Mouse (Mus musculus): ENCODE measurements at regions not wholly inside any gene's neighbourhood (a gene's known extent, or its start where the extent isn't known, plus 50 kb on each side); places are given as distances from the start of the nearest gene placed in this dataset.
"Not testable (repeated sequence)": the region's sequence is repeated elsewhere in the genome, so short reads cannot be mapped to it uniquely, and the experiment has no call there.

DNA sequence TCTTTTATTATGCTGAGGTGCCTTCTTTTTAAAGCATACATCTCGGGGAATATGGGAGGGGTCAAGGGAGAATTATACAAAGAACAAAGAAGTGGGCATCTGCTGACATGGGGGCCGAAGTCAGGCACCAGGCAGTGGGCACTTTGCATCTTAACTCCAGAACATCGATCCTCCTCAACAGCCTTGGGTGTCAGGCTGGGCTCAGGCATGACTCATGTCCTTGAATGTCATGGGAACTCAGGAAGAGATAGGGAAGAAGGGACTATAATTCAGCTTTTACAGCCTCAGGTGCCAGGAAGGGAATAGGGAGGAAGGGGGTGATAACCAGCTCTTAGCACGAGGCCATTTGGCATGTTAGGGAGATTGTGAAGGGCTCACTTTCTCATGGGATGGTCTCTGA is 85.6 kb upstream of the Ptprz1 start:
- ATAC-seq (ENCODE audit: insufficient read depth, low FRiP score); H3K4me2 ChIP-seq (ENCODE audit: low read depth, low read length): not testable (repeated sequence)
- WGBS: 48% methylated on average over 4 of the region's 4 CpGs

GRCm38 (mm10) chr6:22791801-22792200 is 83.5 kb upstream of the Ptprz1 start:
- Histone ChIP-seq H3K27ac (ENCODE audit: low read length) (no peak overlapping the region), H3K9me3 (replicated peaks; ENCODE audit: control insufficient read depth, low read length) (no peaks in the 10 kb centered on the region)

More for the DNA sequence above, 85.6 kb upstream of the Ptprz1 start:
- H3K36me3 ChIP-seq (ENCODE audit: control insufficient read depth, insufficient read depth, low read length); H3K4me1 ChIP-seq (ENCODE audit: control insufficient read depth, insufficient read depth, low read length); H3K9me3 ChIP-seq (replicated peaks; ENCODE audit: control insufficient read depth, low read length); H3K27ac ChIP-seq (ENCODE audit: low read length); H3K27me3 ChIP-seq (ENCODE audit: control insufficient read depth, insufficient read depth, low read length); H3K4me3 ChIP-seq (replicated peaks; ENCODE audit: low read length); H3K9ac ChIP-seq (ENCODE audit: low read length): not testable (repeated sequence)

GRCm38 (mm10) chr6:22792601-22793000 is 82.7 kb upstream of the Ptprz1 start:
- 71% methylated on average over 3 of the region's 3 CpGs for WGBS
- H3K4me1 ChIP-seq (ENCODE audit: control insufficient read depth, insufficient read depth, low read length): no peaks in the 10 kb centered on the region
- H3K9me3 ChIP-seq (replicated peaks; ENCODE audit: control insufficient read depth, low read length): no peaks in the 10 kb centered on the region
- no peak overlapping the region for H3K27ac ChIP-seq (ENCODE audit: low read length)
- no peak for ATAC-seq (ENCODE audit: insufficient read depth, low FRiP score)
- no peak overlapping the region for H3K4me3 ChIP-seq (replicated peaks; ENCODE audit: low read length)
- H3K36me3 ChIP-seq (ENCODE audit: control insufficient read depth, insufficient read depth, low read length): no peaks in the 10 kb centered on the region
- no peaks in the 10 kb centered on the region for H3K27me3 ChIP-seq (ENCODE audit: control insufficient read depth, insufficient read depth, low read length)
- no peak overlapping the region for H3K9ac ChIP-seq (ENCODE audit: low read length)
- no peak overlapping the region for H3K4me2 ChIP-seq (ENCODE audit: low read depth, low read length)

More at GRCm38 (mm10) chr6:22791801-22792200, 83.5 kb upstream of the Ptprz1 start:
- H3K9ac ChIP-seq (ENCODE audit: low read length): no peak overlapping the region
- ATAC-seq (ENCODE audit: insufficient read depth, low FRiP score): no peak
- no peak overlapping the region for H3K4me2 ChIP-seq (ENCODE audit: low read depth, low read length)
- H3K27me3 ChIP-seq (ENCODE audit: control insufficient read depth, insufficient read depth, low read length): no peaks in the 10 kb centered on the region
- 90% methylated on average over 4 of the region's 4 CpGs for WGBS
- H3K36me3 ChIP-seq (ENCODE audit: control insufficient read depth, insufficient read depth, low read length): no peaks in the 10 kb centered on the region
- no peaks in the 10 kb centered on the region for H3K4me1 ChIP-seq (ENCODE audit: control insufficient read depth, insufficient read depth, low read length)
- no peak overlapping the region for H3K4me3 ChIP-seq (replicated peaks; ENCODE audit: low read length)

DNA sequence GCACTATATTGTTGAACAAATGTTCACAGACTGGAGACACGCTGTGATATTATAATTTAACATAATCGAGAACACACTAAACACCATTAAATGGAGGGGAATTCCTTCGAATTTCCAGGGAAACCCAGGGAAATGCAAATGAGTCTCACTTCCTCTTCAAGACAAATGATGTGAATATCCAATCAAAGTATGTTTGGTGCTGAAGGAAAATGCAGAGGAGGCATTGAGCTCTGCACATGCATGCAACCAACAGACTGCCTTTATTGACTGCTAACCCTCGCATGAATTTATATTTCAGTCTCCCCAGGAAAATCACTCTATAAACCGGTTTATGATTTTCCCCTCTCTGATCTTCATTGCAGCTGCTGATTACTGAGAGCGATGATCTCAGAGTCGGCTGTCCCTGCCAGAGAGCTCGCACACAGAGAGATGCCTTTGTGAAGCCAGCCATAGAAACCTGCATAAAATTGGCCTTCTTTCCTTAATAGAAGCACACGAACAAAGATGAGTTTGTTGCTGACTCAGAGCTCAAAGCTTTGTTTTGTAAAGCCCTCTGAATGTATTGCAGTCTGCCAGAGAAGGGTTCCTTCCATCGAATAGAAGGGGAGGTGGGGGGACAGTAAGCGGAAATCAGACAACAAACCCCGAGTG is 81.1 kb upstream of the Ptprz1 start:
- Histone ChIP-seq H3K27me3 (ENCODE audit: control insufficient read depth, insufficient read depth, low read length) (no peaks in the 10 kb centered on the region), H3K9me3 (replicated peaks; ENCODE audit: control insufficient read depth, low read length) (no peaks in the 10 kb centered on the region), H3K4me3 (replicated peaks; ENCODE audit: low read length) (no peak overlapping the region), H3K9ac (ENCODE audit: low read length) (no peak overlapping the region), H3K27ac (ENCODE audit: low read length) (no peak overlapping the region), H3K36me3 (ENCODE audit: control insufficient read depth, insufficient read depth, low read length) (no peaks in the 10 kb centered on the region), H3K4me1 (ENCODE audit: control insufficient read depth, insufficient read depth, low read length) (no peaks in the 10 kb centered on the region), H3K4me2 (ENCODE audit: low read depth, low read length) (no peak overlapping the region)
- peak; percentile 17; the same call in 1 of the 2 replicates for ATAC-seq (ENCODE audit: insufficient read depth, low FRiP score)
- 60% methylated on average over 12 of the region's 12 CpGs for WGBS

DNA sequence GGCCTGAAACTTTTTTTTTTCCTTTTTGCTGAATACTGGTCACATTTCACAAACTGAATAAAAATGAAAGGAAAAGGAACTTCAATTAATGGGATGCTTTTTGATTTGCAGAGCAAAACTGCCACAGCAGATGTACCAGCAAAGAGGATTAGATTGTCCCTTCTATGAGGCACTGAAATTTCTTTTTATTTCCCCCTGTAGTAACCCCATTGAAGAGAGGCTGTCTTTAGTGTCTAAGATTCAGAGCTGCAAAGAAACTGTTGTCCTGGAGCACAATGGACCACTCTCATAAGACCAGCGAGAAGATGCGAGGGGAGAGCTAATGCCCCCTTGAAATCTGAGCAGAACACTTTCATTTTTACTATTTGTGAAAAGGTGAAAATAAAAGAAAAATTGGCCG is 80.5 kb upstream of the Ptprz1 start:
- no peaks in the 10 kb centered on the region for H3K9me3 ChIP-seq (replicated peaks; ENCODE audit: control insufficient read depth, low read length)
- no peaks in the 10 kb centered on the region for H3K36me3 ChIP-seq (ENCODE audit: control insufficient read depth, insufficient read depth, low read length)
- WGBS: 85% methylated on average over 3 of the region's 3 CpGs
- ATAC-seq (ENCODE audit: insufficient read depth, low FRiP score): no peak
- H3K9ac ChIP-seq (ENCODE audit: low read length): no peak overlapping the region
- H3K27ac ChIP-seq (ENCODE audit: low read length): no peak overlapping the region
- no peaks in the 10 kb centered on the region for H3K4me1 ChIP-seq (ENCODE audit: control insufficient read depth, insufficient read depth, low read length)
- no peak overlapping the region for H3K4me3 ChIP-seq (replicated peaks; ENCODE audit: low read length)
- H3K27me3 ChIP-seq (ENCODE audit: control insufficient read depth, insufficient read depth, low read length): no peaks in the 10 kb centered on the region
- no peak overlapping the region for H3K4me2 ChIP-seq (ENCODE audit: low read depth, low read length)

DNA sequence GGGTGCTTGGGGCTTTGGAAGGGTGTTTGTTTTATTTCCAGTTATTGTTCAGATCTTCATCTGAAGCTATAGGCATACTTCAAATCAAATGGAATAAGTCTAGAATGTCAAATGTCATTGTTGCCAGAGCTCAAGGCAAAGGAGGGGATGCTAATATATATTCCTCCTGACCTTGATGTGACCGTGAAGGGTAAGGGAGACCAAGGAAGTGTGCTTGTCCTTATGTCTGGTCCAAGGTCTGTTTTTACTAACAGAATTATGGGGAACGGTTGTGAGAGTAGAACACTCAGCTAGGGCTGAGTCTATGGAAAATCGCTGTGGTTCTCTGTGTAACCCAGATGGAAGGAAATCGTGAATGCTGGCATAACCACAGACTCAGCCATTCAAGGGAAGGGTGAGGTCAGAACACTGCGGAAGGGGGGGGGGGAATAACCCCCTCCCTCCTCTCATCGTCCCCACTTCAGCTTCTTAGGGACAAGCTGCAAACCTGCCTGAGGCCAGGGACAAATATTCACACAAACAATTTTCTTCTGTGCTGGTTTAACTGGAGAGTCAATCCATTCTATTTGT is 79.9 kb upstream of the Ptprz1 start:
- Histone ChIP-seq H3K9me3 (replicated peaks; ENCODE audit: control insufficient read depth, low read length) (no peaks in the 10 kb centered on the region), H3K4me2 (ENCODE audit: low read depth, low read length) (no peak overlapping the region), H3K4me1 (ENCODE audit: control insufficient read depth, insufficient read depth, low read length) (no peaks in the 10 kb centered on the region), H3K4me3 (replicated peaks; ENCODE audit: low read length) (no peak overlapping the region), H3K27ac (ENCODE audit: low read length) (no peak overlapping the region), H3K9ac (ENCODE audit: low read length) (no peak overlapping the region), H3K36me3 (ENCODE audit: control insufficient read depth, insufficient read depth, low read length) (no peaks in the 10 kb centered on the region), H3K27me3 (ENCODE audit: control insufficient read depth, insufficient read depth, low read length) (no peaks in the 10 kb centered on the region)
- ATAC-seq (ENCODE audit: insufficient read depth, low FRiP score): peak; percentile 29; the same call in 1 of the 2 replicates
- WGBS: 72% methylated on average over 6 of the region's 6 CpGs

GRCm38 (mm10) chr6:22801908-22802307 is 73.4 kb upstream of the Ptprz1 start:
- Histone ChIP-seq H3K9ac (ENCODE audit: low read length) (no peak overlapping the region), H3K27me3 (ENCODE audit: control insufficient read depth, insufficient read depth, low read length) (no peaks in the 10 kb centered on the region), H3K36me3 (ENCODE audit: control insufficient read depth, insufficient read depth, low read length) (no peaks in the 10 kb centered on the region), H3K4me1 (ENCODE audit: control insufficient read depth, insufficient read depth, low read length) (no peaks in the 10 kb centered on the region), H3K9me3 (replicated peaks; ENCODE audit: control insufficient read depth, low read length) (no peaks in the 10 kb centered on the region), H3K4me2 (ENCODE audit: low read depth, low read length) (no peak overlapping the region), H3K27ac (ENCODE audit: low read length) (no peak overlapping the region), H3K4me3 (replicated peaks; ENCODE audit: low read length) (no peak overlapping the region)
- ATAC-seq (ENCODE audit: insufficient read depth, low FRiP score): no peak
- 63% methylated on average over 3 of the region's 3 CpGs for WGBS

- H3K9me3 ChIP-seq (replicated peaks; ENCODE audit: control insufficient read depth, low read length): no peaks in the 10 kb centered on the region
- H3K4me1 ChIP-seq (ENCODE audit: control insufficient read depth, insufficient read depth, low read length): no peaks in the 10 kb centered on the region
- WGBS: 56% methylated on average over 12 of the region's 12 CpGs
- H3K27ac ChIP-seq (ENCODE audit: low read length): no peak overlapping the region
- H3K9ac ChIP-seq (ENCODE audit: low read length): no peak overlapping the region
- no peaks in the 10 kb centered on the region for H3K27me3 ChIP-seq (ENCODE audit: control insufficient read depth, insufficient read depth, low read length)
- no peak overlapping the region for H3K4me2 ChIP-seq (ENCODE audit: low read depth, low read length)
- no peaks in the 10 kb centered on the region for H3K36me3 ChIP-seq (ENCODE audit: control insufficient read depth, insufficient read depth, low read length)
- ATAC-seq (ENCODE audit: insufficient read depth, low FRiP score): peak; percentile 44
- no peak overlapping the region for H3K4me3 ChIP-seq (replicated peaks; ENCODE audit: low read length)
Measured at GRCm38 (mm10) chr6:22802399-22803092, 72.8 kb upstream of the Ptprz1 start.

- no peak overlapping the region for H3K4me3 ChIP-seq (replicated peaks; ENCODE audit: low read length)
- 55% methylated on average over 4 of the region's 4 CpGs for WGBS
- no peaks in the 10 kb centered on the region for H3K4me1 ChIP-seq (ENCODE audit: control insufficient read depth, insufficient read depth, low read length)
- no peaks in the 10 kb centered on the region for H3K36me3 ChIP-seq (ENCODE audit: control insufficient read depth, insufficient read depth, low read length)
- H3K27ac ChIP-seq (ENCODE audit: low read length): no peak overlapping the region
- no peak overlapping the region for H3K4me2 ChIP-seq (ENCODE audit: low read depth, low read length)
- no peak overlapping the region for H3K9ac ChIP-seq (ENCODE audit: low read length)
- H3K27me3 ChIP-seq (ENCODE audit: control insufficient read depth, insufficient read depth, low read length): no peaks in the 10 kb centered on the region
- no peaks in the 10 kb centered on the region for H3K9me3 ChIP-seq (replicated peaks; ENCODE audit: control insufficient read depth, low read length)
- ATAC-seq (ENCODE audit: insufficient read depth, low FRiP score): no peak
Measured at GRCm38 (mm10) chr6:22803886-22804285, 71.4 kb upstream of the Ptprz1 start.
